Mouse (Mus musculus): Measurements from ENCODE around the gene Zfp704.
A peak's percentile ranks its signal among the peaks of the same experiment; 100 is the strongest.
"Not testable (repeated sequence)": the region's sequence is repeated elsewhere in the genome, so short reads cannot be mapped to it uniquely, and the experiment has no call there.

The Zfp704 gene

DNA sequence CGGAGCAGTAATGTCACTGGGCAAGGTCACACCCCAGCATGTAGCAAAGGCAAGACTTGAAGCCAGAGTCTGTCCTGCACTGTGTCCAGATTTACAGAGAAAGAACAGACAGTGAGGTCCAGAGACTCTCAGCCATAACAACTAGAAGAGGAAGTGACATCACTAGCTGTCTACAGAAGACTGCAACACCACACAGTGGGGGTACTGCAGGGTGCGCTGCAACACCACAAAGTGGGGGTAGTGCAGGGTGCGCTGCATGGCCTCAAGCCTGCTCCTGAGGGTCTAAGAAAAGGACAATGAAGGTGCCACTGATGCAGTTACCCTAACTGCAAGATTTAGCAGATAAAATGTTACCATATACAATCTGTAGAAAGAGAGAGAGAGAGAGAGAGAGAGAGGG lies 11.8 kb downstream of the Zfp704 start:
- DNase-seq (ENCODE audit: low read depth): no peak

- DNase-seq (ENCODE audit: low read depth): no peak
Measured at GRCm38 (mm10) chr3:9594457-9594856, 15.4 kb downstream of the Zfp704 start.

GRCm38 (mm10) chr3:9593832-9594231 lies 16.1 kb downstream of the Zfp704 start:
- peak; percentile 49 for DNase-seq (ENCODE audit: low read depth)

DNA sequence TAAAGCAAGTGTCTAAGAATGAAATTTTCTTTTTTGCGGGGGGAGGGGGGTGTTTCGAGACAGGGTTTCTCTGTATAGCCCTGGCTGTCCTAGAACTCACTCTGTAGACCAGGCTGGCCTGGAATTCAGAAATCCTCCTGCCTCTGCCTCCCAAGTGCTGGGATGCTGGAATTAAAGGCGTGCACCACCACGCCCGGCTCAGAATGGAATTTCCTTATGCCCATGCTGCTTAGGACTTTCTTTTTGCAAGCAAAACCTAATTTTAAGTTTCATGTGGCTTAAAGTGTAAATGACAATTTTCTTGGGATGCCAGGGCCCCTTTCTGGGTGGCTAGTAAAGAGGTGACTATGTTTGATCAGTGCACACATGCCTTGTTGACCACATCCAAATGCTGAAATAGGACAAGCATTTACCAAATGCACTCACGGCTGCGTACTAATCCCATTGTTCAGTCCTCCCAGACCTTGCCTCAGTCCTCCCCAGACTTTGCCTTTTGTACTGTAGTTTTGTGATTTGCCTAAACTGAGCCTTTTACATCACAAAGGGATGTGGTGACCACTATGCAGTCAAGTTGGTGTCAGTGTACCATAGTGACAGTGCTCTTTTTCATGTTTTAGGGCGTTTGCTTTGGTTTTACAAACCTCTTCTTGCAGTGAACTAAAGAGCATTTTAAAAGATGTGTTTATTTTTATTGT lies 18.3 kb downstream of the Zfp704 start:
- DNase-seq (ENCODE audit: low read depth): no peak

GRCm38 (mm10) chr3:9588635-9589034 lies 21.2 kb downstream of the Zfp704 start:
- DNase-seq (ENCODE audit: low read depth): no peak

DNA sequence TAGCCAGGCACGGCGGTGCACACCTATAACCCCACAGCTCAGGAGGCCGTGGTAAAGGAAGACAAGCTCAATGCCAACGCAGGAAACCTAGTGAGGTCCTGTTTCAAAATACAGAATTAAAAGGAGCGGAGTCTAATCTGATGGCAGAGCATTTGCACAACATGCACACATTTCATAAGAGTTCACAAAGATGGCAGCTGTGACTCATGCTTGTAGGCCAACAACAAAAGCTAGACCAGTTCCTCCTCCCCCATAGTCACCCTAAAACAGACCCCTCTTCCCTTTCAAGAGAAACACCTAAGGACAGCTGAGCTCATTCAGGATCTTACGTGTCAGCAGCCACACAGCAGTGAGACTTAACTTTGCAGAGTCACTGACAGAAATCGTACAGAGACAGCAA lies 22.6 kb downstream of the Zfp704 start:
- no peak for DNase-seq (ENCODE audit: low read depth)

- no peak for DNase-seq (ENCODE audit: low read depth)
Measured at GRCm38 (mm10) chr3:9583516-9583915, 26.4 kb downstream of the Zfp704 start.

GRCm38 (mm10) chr3:9580952-9581798 lies 28.7 kb downstream of the Zfp704 start:
- DNase-seq (ENCODE audit: low read depth): no peak

DNA sequence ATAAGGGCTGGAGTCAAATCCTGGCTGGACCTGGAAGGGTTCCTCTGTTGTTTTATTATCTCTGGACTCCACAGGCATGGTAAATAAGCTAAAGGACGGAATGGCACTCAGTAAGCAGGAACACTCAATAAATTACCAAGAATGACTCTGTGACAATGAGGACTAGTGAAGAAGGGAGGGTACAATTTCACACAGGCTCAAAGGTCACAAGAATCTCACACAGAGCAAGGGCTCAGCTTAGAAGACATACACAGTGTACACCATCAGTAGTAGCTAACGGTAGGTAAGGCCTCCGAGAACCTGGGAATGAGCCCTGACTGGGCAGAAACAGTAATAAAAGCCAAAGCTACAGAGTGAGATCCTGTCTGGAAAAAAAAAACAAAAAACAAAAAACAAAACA lies 29.8 kb downstream of the Zfp704 start:
- DNase-seq (ENCODE audit: low read depth): no peak

DNA sequence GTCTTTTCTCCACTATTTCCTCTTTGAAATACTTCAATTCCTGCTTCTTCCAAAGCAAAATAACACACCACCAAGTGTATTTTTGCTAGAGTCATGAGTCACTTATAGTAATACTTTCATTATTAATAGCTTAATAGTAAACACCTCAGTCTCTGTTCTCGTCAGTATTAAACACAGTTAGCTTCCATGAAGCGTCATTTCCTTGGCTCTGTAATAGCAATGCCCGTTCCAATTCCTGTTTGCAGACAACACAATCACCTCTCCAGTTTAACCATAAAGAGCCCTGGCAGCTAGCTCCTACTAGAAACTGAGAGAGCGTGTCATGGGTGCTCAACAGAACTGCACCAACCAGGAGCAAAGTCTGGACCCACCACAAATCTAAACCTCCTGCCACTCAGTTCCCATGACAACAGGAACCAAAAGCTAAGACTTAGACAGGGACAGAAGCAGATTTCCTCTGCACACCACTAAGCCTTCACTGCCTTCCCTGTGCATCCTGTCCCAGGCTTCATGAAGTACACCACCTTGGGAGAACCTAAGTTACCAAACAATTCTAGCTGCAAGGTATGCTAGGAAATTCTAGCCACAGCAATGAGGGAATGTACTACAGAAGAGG lies 30.7 kb downstream of the Zfp704 start:
- DNase-seq (ENCODE audit: low read depth): no peak

GRCm38 (mm10) chr3:9576872-9577271 lies 33.0 kb downstream of the Zfp704 start:
- no peak for DNase-seq (ENCODE audit: low read depth)

- DNase-seq (ENCODE audit: low read depth): no peak
Measured at GRCm38 (mm10) chr3:9574305-9574704, 35.6 kb downstream of the Zfp704 start.

- no peak for DNase-seq (ENCODE audit: low read depth)
Measured at GRCm38 (mm10) chr3:9573581-9573980, 36.3 kb downstream of the Zfp704 start.

GRCm38 (mm10) chr3:9572261-9572660 lies 37.6 kb downstream of the Zfp704 start:
- DNase-seq (ENCODE audit: low read depth): no peak

DNA sequence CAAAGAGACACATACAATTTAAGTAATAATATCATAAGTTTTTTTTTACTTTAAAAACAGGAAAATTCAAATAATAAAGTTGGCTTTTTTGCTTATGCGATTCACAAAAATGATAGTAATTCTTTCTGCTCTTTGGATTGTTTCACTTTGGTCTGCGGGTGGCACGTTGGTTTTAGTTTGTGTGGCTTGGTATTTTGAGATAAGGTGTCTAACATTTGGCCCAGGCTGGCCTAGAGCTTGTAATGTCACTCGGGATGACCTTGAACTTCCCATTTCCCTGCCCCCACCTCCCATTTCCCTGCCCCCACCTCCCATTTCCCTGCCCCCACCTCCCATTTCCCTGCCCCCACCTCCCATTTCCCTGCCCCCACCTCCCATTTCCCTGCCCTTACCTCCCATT lies 39.1 kb downstream of the Zfp704 start:
- DNase-seq (ENCODE audit: low read depth): no peak

- DNase-seq (ENCODE audit: low read depth): not testable (repeated sequence)
Measured at GRCm38 (mm10) chr3:9569706-9570105, 40.2 kb downstream of the Zfp704 start.

GRCm38 (mm10) chr3:9568565-9569228 lies 41.2 kb downstream of the Zfp704 start:
- no peak for DNase-seq (ENCODE audit: low read depth)

DNA sequence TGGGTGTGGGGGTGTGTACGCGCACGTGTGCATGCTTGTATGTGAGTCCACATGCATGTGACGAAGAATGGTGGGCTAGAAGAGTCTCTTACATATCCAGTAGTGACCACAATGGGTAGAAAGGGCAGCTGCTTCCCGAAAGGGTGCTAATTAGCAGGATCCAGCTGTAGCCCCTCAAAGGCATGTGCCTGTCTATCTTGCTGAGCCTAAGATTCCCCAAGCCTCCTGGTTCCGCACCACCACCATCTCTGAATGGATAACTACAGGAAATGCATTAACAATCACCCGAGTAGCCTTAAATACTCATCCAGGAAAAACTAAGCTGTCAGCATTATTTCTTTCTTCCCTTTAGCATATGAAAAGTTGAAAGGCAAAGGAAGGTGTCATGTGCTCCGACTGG lies 41.9 kb downstream of the Zfp704 start:
- no peak for DNase-seq (ENCODE audit: low read depth)

GRCm38 (mm10) chr3:9566831-9567230 lies 43.1 kb downstream of the Zfp704 start:
- DNase-seq (ENCODE audit: low read depth): peak; percentile 3

DNA sequence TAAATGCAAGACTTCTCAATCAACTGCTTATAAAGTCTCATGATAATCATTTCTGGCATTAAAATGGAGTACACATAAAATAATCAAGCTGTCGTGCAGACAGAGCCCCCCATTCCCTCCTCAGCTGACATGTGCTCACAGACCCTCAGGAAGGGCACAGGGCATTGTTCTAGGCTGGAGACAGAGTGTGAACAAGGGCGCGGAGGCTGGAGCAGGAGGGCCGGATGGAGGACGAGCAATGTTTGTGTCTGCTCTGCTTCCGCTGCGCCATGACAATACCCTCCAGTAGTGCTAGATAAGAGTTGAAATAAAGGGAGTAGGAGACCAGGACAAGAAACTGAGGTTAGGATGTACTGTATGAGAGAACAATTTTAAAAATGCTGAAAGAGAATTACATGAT lies 46.3 kb downstream of the Zfp704 start:
- DNase-seq (ENCODE audit: low read depth): no peak

- DNase-seq (ENCODE audit: low read depth): no peak
Measured at GRCm38 (mm10) chr3:9562649-9563328, 47.1 kb downstream of the Zfp704 start.

All from induced T-regulatory cell, adult 2 months (primary cell).